Mouse (Mus musculus) limb, embryonic 13.5 days (tissue): Measurements from ENCODE around the gene Tgfbr3. TPM values are rescaled to one million over a fixed set of nuclear protein-coding genes. Genes with fewer than 3 reads are reported as not detected.

ENCODE experiments used
- ATAC-seq: fragments of 200-750 bp; cut with Nextera tagmentation; 2 replicates; pipeline ENCODE4 v1.8.0; 2017; ENCODE audit warnings: low read depth, moderate number of reproducible peaks, moderate TSS enrichment; ENCODE audit not compliant: low FRiP score
- H3K27ac ChIP-seq: fragments of 300-500 bp; sonication (generic); 2 replicates; pipeline ENCODE4 v1.5.1; 2015; ENCODE audit warnings: inconsistent platforms, mild to moderate bottlenecking, moderate library complexity
- H3K27me3 ChIP-seq: fragments of 300-500 bp; sonication (generic); 2 replicates; pipeline ENCODE4 v1.6.1; 2015; ENCODE audit warnings: mild to moderate bottlenecking, inconsistent platforms
- H3K36me3 ChIP-seq: fragments of 300-500 bp; sonication (generic); 2 replicates; pipeline ENCODE4 v1.6.1; 2015; ENCODE audit warnings: inconsistent platforms, mild to moderate bottlenecking, moderate library complexity
- H3K4me1 ChIP-seq: fragments of 300-500 bp; sonication (generic); 2 replicates; pipeline ENCODE4 v1.6.1; 2015; ENCODE audit warnings: inconsistent platforms
- H3K4me2 ChIP-seq: fragments of 300-500 bp; sonication (generic); replicated peaks from 2 replicates; pipeline ENCODE4 v1.6.1; 2015; ENCODE audit warnings: inconsistent platforms, mild to moderate bottlenecking, moderate library complexity
- H3K4me3 ChIP-seq: fragments of 300-500 bp; sonication (generic); 2 replicates; pipeline ENCODE4 v1.5.1; 2015; ENCODE audit warnings: moderate library complexity, mild to moderate bottlenecking, inconsistent platforms
- H3K9ac ChIP-seq: fragments of 300-500 bp; sonication (generic); 2 replicates; pipeline ENCODE4 v1.6.1; 2015; ENCODE audit warnings: mild to moderate bottlenecking, inconsistent platforms
- H3K9me3 ChIP-seq: fragments of 300-500 bp; sonication (generic); 2 replicates; pipeline ENCODE4 v1.6.1; 2016; ENCODE audit warnings: inconsistent platforms
- WGBS: fragments of 180-500 bp; shearing (Covaris S2); methylation state at CpG from one replicate; pipeline ENCODE4 v1.1.7; 2015; 5-methylcytosine and 5-hydroxymethylcytosine counted together
- polyA plus RNA-seq: library from polyadenylated mRNA; unstranded; fragments of >200 nt; fragmentation: Nextera tagmentation; extraction: Ambion mirVana; gene quantifications from 2 replicates; pipeline ENCODE4 v1.2.1, GENCODE M21; 2015

Tgfbr3 gene
- 23.1 and 25.4 TPM in 2 replicates for polyA plus RNA-seq

GRCm38 (mm10) chr5:107289234-107289764 is at the start of gene Tgfbr3:
Gene Tgfbr3, minus strand, starts transcription at chr5:107289629.
- H3K27me3 ChIP-seq = peaks cover 26% of the 10 kb centered on the region
- H3K4me3 ChIP-seq = peak within 1 kb of the TSS; percentile 90
- H3K4me2 ChIP-seq = peak within 1 kb of the TSS; percentile 91
- peak; percentile 92 for ATAC-seq
- H3K27ac ChIP-seq = peak within 1 kb of the TSS; percentile 94
- WGBS = under 1% methylated on average over 44 of the region's 54 CpGs
- peak within 1 kb of the TSS; percentile 93 for H3K9ac ChIP-seq
- peaks cover 31% of the 10 kb centered on the region for H3K4me1 ChIP-seq
- H3K36me3 ChIP-seq = no peaks in the 10 kb centered on the region
- H3K9me3 ChIP-seq = no peaks in the 10 kb centered on the region

GRCm38 (mm10) chr5:107330916-107331421 is 41.5 kb upstream of the Tgfbr3 start, which contains the start of gene Brdt:
Gene Brdt, plus strand, starts transcription at chr5:107331159.
- Histone ChIP-seq H3K9me3 (0 out of 2 replicates have a peak, but pooled peaks cover 4% of the 10 kb centered on the region), H3K4me1 (no peaks in the 10 kb centered on the region), H3K27me3 (no peaks in the 10 kb centered on the region), H3K4me3 (no peak within 1 kb of the TSS), H3K9ac (no peak within 1 kb of the TSS), H3K36me3 (no peaks in the 10 kb centered on the region), H3K4me2 (no peak within 1 kb of the TSS), H3K27ac (no peak within 1 kb of the TSS)
- no peak for ATAC-seq
- 87% methylated on average over 30 of the region's 30 CpGs for WGBS

GRCm38 (mm10) chr5:107320703-107321102 is 31.3 kb upstream of the Tgfbr3 start:
- no peak overlapping the region for H3K9ac ChIP-seq
- no peaks in the 10 kb centered on the region for H3K27me3 ChIP-seq
- H3K27ac ChIP-seq = no peak overlapping the region
- H3K4me3 ChIP-seq = no peak overlapping the region
- 6% methylated on average over 1 of the region's 1 CpGs for WGBS
- H3K4me2 ChIP-seq = no peak overlapping the region
- H3K36me3 ChIP-seq = no peaks in the 10 kb centered on the region
- H3K4me1 ChIP-seq = peaks cover 8% of the 10 kb centered on the region; the same call in 1 of the 2 replicates
- no peak for ATAC-seq
- H3K9me3 ChIP-seq = no peaks in the 10 kb centered on the region

DNA sequence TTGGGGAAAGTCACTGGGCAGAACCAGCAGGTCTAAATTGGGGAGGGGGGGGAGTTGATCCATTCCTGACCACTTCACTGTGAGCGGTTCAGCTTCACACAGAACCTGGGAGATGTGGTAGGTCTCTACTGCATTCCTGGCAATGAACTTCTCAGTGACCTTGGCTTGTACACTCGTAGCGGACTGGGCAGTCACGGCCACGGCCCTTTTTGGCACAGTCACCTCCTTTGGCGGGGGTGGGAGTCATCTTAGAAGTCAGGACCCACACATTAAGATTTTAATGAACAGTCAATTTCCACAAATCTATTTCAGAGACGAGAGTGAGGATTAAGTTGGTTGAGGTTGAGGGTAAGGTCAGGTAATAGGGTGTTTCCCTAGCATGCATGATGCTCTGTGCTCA is 27.7 kb upstream of the Tgfbr3 start:
- H3K27me3 ChIP-seq = no peaks in the 10 kb centered on the region
- 93% methylated on average over 7 of the region's 7 CpGs for WGBS

GRCm38 (mm10) chr5:107307432-107307831 is 18.0 kb upstream of the Tgfbr3 start:
- H3K4me2 ChIP-seq = no peak overlapping the region
- H3K36me3 ChIP-seq = no peaks in the 10 kb centered on the region
- H3K9ac ChIP-seq = no peak overlapping the region
- peaks cover 12% of the 10 kb centered on the region; the same call in 1 of the 2 replicates for H3K4me1 ChIP-seq
- H3K4me3 ChIP-seq = no peak overlapping the region
- ATAC-seq = no peak
- peaks cover 5% of the 10 kb centered on the region; the same call in 1 of the 2 replicates for H3K27me3 ChIP-seq
- no peaks in the 10 kb centered on the region for H3K9me3 ChIP-seq
- no peak overlapping the region for H3K27ac ChIP-seq
- WGBS = 71% methylated on average over 4 of the region's 4 CpGs

More for the DNA sequence above, 27.7 kb upstream of the Tgfbr3 start:
- peaks cover 8% of the 10 kb centered on the region; the same call in 1 of the 2 replicates for H3K4me1 ChIP-seq
- no peaks in the 10 kb centered on the region for H3K36me3 ChIP-seq
- H3K9me3 ChIP-seq = no peaks in the 10 kb centered on the region
- ATAC-seq = no peak
- H3K4me2 ChIP-seq = no peak overlapping the region
- no peak overlapping the region for H3K4me3 ChIP-seq
- H3K9ac ChIP-seq = no peak overlapping the region
- no peak overlapping the region for H3K27ac ChIP-seq

GRCm38 (mm10) chr5:107304117-107304825 is 14.8 kb upstream of the Tgfbr3 start:
- WGBS = 75% methylated on average over 13 of the region's 13 CpGs
- Histone ChIP-seq H3K27ac (no peak overlapping the region), H3K4me1 (peaks cover 12% of the 10 kb centered on the region; the same call in 1 of the 2 replicates), H3K27me3 (peaks cover 5% of the 10 kb centered on the region; the same call in 1 of the 2 replicates), H3K9me3 (no peaks in the 10 kb centered on the region), H3K36me3 (no peaks in the 10 kb centered on the region), H3K4me3 (no peak overlapping the region), H3K4me2 (no peak overlapping the region), H3K9ac (no peak overlapping the region)
- ATAC-seq = no peak

- no peak overlapping the region for H3K4me3 ChIP-seq
- no peak for ATAC-seq
- no peaks in the 10 kb centered on the region for H3K9me3 ChIP-seq
- WGBS = 50% methylated on average over 11 of the region's 11 CpGs
- no peak overlapping the region for H3K9ac ChIP-seq
- H3K4me1 ChIP-seq = peaks cover 12% of the 10 kb centered on the region; the same call in 1 of the 2 replicates
- no peaks in the 10 kb centered on the region for H3K36me3 ChIP-seq
- peaks cover 5% of the 10 kb centered on the region; the same call in 1 of the 2 replicates for H3K27me3 ChIP-seq
- no peak overlapping the region for H3K27ac ChIP-seq
- no peak overlapping the region for H3K4me2 ChIP-seq
Measured at GRCm38 (mm10) chr5:107303350-107303861, 14.0 kb upstream of the Tgfbr3 start.

DNA sequence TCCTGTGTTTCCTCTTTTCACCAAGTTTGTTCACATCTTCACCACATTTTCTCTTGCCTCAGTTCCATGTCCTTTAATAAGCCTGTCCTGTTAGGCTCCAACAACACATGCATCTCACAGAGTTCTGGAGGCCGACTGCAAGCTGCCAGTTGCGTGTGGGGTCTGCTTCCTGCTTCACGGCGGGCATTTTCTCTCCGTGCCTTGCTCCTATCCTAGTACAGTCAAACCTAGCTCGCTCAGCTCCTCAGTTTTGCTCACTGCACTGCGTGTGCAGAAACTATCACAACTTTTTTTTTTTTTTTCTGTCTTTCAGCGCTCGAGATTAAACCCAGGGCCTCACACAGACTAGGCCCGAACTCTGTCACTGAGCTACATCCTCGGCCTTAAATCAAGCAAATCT is 9.4 kb upstream of the Tgfbr3 start:
- H3K4me3 ChIP-seq = no peak overlapping the region
- H3K4me1 ChIP-seq = peaks cover 31% of the 10 kb centered on the region
- H3K9me3 ChIP-seq = no peaks in the 10 kb centered on the region
- H3K9ac ChIP-seq = no peak overlapping the region
- no peak for ATAC-seq
- H3K27ac ChIP-seq = no peak overlapping the region
- H3K4me2 ChIP-seq = no peak overlapping the region
- H3K27me3 ChIP-seq = peaks cover 5% of the 10 kb centered on the region; the same call in 1 of the 2 replicates
- 52% methylated on average over 11 of the region's 11 CpGs for WGBS
- H3K36me3 ChIP-seq = no peaks in the 10 kb centered on the region

GRCm38 (mm10) chr5:107296512-107297322 is 7.3 kb upstream of the Tgfbr3 start:
- H3K27me3 ChIP-seq = peaks cover 4% of the 10 kb centered on the region
- 10% methylated on average over 9 of the region's 9 CpGs for WGBS
- peak overlapping the region; percentile 53 for H3K4me2 ChIP-seq
- peaks cover 25% of the 10 kb centered on the region for H3K4me1 ChIP-seq
- 0 out of 2 replicates have a peak overlapping the region, but pooled peaks have one; percentile 31 for H3K9ac ChIP-seq
- H3K4me3 ChIP-seq = peak overlapping the region; percentile 19
- H3K36me3 ChIP-seq = no peaks in the 10 kb centered on the region
- peak; percentile 64; the same call in 1 of the 2 replicates for ATAC-seq
- H3K9me3 ChIP-seq = no peaks in the 10 kb centered on the region
- H3K27ac ChIP-seq = peak overlapping the region; percentile 29; the same call in 1 of the 2 replicates

DNA sequence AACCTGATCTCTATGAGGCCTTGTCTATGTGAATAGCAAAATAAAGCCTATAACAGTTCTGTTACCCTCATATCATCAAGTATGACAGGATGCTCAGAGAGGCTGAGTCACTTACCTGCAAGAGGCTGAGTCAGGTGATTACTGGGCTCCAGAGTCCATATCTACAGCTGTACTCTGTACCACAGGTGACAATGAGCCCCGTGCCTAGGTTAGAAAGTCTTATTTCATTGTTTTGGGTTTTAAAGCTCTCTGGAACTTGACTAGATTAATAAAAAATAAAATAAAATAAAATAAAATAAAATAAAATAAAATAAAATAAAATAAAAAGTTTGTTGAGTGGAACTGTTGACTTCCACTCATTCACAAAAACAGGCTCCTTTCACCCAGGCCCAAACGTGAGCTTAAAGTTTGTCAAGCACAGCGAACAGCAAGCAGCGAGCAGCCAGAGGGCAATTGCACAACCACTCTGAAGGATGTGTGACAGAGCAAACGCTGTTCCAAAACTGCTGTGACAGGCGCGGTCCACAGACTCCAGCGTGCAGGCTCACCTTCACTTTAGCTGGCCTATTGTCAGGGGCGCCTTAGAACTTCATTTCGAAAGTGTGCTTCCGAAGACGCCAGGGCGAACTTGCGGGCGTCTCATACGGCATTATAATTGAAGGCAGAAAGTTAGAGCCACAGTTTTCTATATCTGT is 6.5 kb upstream of the Tgfbr3 start:
- H3K4me2 ChIP-seq = peak overlapping the region; percentile 53
- H3K4me1 ChIP-seq = peaks cover 25% of the 10 kb centered on the region
- 28% methylated on average over 16 of the region's 16 CpGs for WGBS
- peak overlapping the region; percentile 19 for H3K4me3 ChIP-seq
- no peaks in the 10 kb centered on the region for H3K36me3 ChIP-seq
- H3K9ac ChIP-seq = peak overlapping the region; percentile 31; the same call in 1 of the 2 replicates
- H3K27me3 ChIP-seq = peaks cover 11% of the 10 kb centered on the region
- peak overlapping the region; percentile 29; the same call in 1 of the 2 replicates for H3K27ac ChIP-seq
- no peak for ATAC-seq
- H3K9me3 ChIP-seq = no peaks in the 10 kb centered on the region
